ENCODE assay signal across 13 mouse cellular contexts in the genomic region with DNA sequence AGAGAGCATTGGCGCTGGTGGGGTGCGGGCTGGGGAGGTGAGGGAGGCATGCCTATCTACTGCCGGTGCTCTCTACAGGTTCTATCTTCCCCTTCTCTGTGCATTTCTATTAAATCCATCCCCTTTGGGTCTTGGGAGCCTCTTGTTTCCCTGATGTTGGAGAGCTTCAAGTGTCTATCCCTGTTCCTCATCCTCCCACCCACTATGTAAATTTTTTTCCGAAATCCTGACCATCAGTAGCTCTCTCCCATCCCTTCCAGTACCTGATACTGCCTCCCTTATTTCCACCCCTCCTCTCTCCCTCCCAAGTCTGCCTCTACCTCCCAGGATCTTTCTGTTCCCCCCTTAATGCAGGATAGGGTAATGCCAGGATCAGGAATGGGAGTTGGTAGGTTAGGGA. TPM values are rescaled to one million over a fixed set of nuclear protein-coding genes. Genes with fewer than 3 reads are reported as not detected.
DNase-seq lines count a peak whose midpoint lies in the region; ATAC-seq and TF ChIP-seq lines count a peak whose summit lies in the region.
"Not testable (repeated sequence)": the region's sequence is repeated elsewhere in the genome, so short reads cannot be mapped to it uniquely, and the experiment has no call there.
"Had no signal": no experiment of that assay in that cellular context is flagged by ENCODE, and none has a peak within 500 bp of the region (broad histone marks: within the 10 kb centered on the region; RNA-seq: fewer than 3 reads in every experiment).

No protein-coding gene starts in this region.

- not testable (repeated sequence) for H3K36me3 ChIP-seq in embryonic facial prominence, embryonic 15.5 days; heart, embryonic 12.5 days; hindbrain, embryonic 15.5 days; kidney, postnatal 0 days (ENCODE audit: insufficient read depth, low read length); liver, embryonic 14.5 days (replicated peaks; ENCODE audit: control insufficient read depth, insufficient read depth, low read depth); midbrain, embryonic 13.5 days

- TF ChIP-seq CTCF in kidney, postnatal 0 days (IDR thresholded peaks at IDR 0.05; ENCODE audit: low read depth); liver, embryonic 14.5 days (IDR thresholded peaks at IDR 0.05; ENCODE audit: low read depth): not testable (repeated sequence)

- H3K9me3 ChIP-seq in embryonic facial prominence, embryonic 15.5 days (replicated peaks): peaks cover 13% of the 10 kb centered on the region
- peaks cover 26% of the 10 kb centered on the region for H3K9me3 ChIP-seq in heart, embryonic 12.5 days (replicated peaks)
- peaks cover 19% of the 10 kb centered on the region for H3K9me3 ChIP-seq in hindbrain, embryonic 15.5 days
- not testable (repeated sequence) for H3K9me3 ChIP-seq in kidney, postnatal 0 days (replicated peaks; ENCODE audit: low read length); liver, embryonic 14.5 days (ENCODE audit: control insufficient read depth, low read length)
- H3K9me3 ChIP-seq in midbrain, embryonic 13.5 days: peaks cover 20% of the 10 kb centered on the region

- TF ChIP-seq EP300 in liver, embryonic 14.5 days (IDR thresholded peaks at IDR 0.05; ENCODE audit: low read depth): not testable (repeated sequence)

- H3K27ac ChIP-seq in embryonic facial prominence, embryonic 15.5 days (replicated peaks); heart, embryonic 12.5 days (ENCODE audit: poor library complexity, severe bottlenecking); hindbrain, embryonic 15.5 days (replicated peaks); kidney, postnatal 0 days; liver, embryonic 14.5 days; midbrain, embryonic 13.5 days: not testable (repeated sequence)

- not testable (repeated sequence) for H3K27me3 ChIP-seq in embryonic facial prominence, embryonic 15.5 days; heart, embryonic 12.5 days (replicated peaks); hindbrain, embryonic 15.5 days; kidney, postnatal 0 days (ENCODE audit: insufficient read depth, low read length); liver, embryonic 14.5 days (ENCODE audit: control insufficient read depth, insufficient read depth, low read length); midbrain, embryonic 13.5 days

- not testable (repeated sequence) for H3K4me3 ChIP-seq in embryonic facial prominence, embryonic 15.5 days (replicated peaks); heart, embryonic 12.5 days; hindbrain, embryonic 15.5 days; kidney, postnatal 0 days (replicated peaks; ENCODE audit: low read depth, low read length); liver, embryonic 14.5 days (ENCODE audit: insufficient read depth in 1 of 2, low read depth in 2 of 2, low read length in 2 of 2); midbrain, embryonic 13.5 days (replicated peaks)

- 78% methylated on average over 4 of the region's 4 CpGs for WGBS in embryonic facial prominence, embryonic 15.5 days
- WGBS in heart, embryonic 12.5 days: 65% methylated on average over 4 of the region's 4 CpGs
- WGBS in hindbrain, embryonic 15.5 days: 82% methylated on average over 4 of the region's 4 CpGs
- 86% methylated on average over 4 of the region's 4 CpGs for WGBS in kidney, postnatal 0 days
- WGBS in liver, embryonic 14.5 days (ENCODE audit: insufficient replicate concordance): 68% methylated on average over 4 of the region's 4 CpGs
- WGBS in midbrain, embryonic 13.5 days: 80% methylated on average over 4 of the region's 4 CpGs

- peak; percentile 2 for DNase-seq in CD4-positive, CD25-positive, alpha-beta regulatory T cell, adult 2 months (ENCODE audit: low read depth, low spot score)
- peak; percentile 18 for DNase-seq in kidney, postnatal 0 days (ENCODE audit: low spot score)
- not testable (repeated sequence) for DNase-seq in liver, embryonic 14.5 days (ENCODE audit: low read depth in 3 of 3, low spot score in 3 of 3)
- peak; percentile 14 for DNase-seq in retina, embryonic 14.5 days (ENCODE audit: low spot score)

- ATAC-seq in embryonic facial prominence, embryonic 15.5 days (ENCODE audit: insufficient number of reproducible peaks, low FRiP score, low TSS enrichment, low read depth): peak; percentile 97
- peak; percentile 95 for ATAC-seq in heart, embryonic 12.5 days (ENCODE audit: insufficient number of reproducible peaks, low FRiP score)
- ATAC-seq in hindbrain, embryonic 15.5 days (ENCODE audit: low FRiP score, low read depth): peak; percentile 92
- ATAC-seq in kidney, postnatal 0 days (replicated peaks; ENCODE audit: low FRiP score, low read depth): peak; percentile 93
- peak; percentile 43; the same call in 1 of the 2 replicates for ATAC-seq in liver, embryonic 14.5 days (ENCODE audit: insufficient read depth)
- peak; percentile 94 for ATAC-seq in midbrain, embryonic 13.5 days

- H3K4me2 ChIP-seq in embryonic facial prominence, embryonic 15.5 days (replicated peaks); heart, embryonic 12.5 days; hindbrain, embryonic 15.5 days; kidney, postnatal 0 days (ENCODE audit: low read length); liver, embryonic 14.5 days (ENCODE audit: low read depth); midbrain, embryonic 13.5 days (replicated peaks): not testable (repeated sequence)

- H3K9ac ChIP-seq in embryonic facial prominence, embryonic 15.5 days; heart, embryonic 12.5 days; hindbrain, embryonic 15.5 days; kidney, postnatal 0 days (ENCODE audit: low read depth, low read length); liver, embryonic 14.5 days (replicated peaks); midbrain, embryonic 13.5 days (replicated peaks): not testable (repeated sequence)

- not testable (repeated sequence) for H3K4me1 ChIP-seq in embryonic facial prominence, embryonic 15.5 days; heart, embryonic 12.5 days (replicated peaks); hindbrain, embryonic 15.5 days (replicated peaks); kidney, postnatal 0 days (replicated peaks; ENCODE audit: insufficient read depth, low read length); liver, embryonic 14.5 days (replicated peaks; ENCODE audit: control insufficient read depth in 2 of 2, insufficient read depth in 2 of 2, low read length in 1 of 2); midbrain, embryonic 13.5 days (replicated peaks)

RNA-seq across cellular contexts. Expression of a gene that starts 7.2 kb away (rescaled TPM):
- not detected in 2 replicates for polyA plus RNA-seq in embryonic facial prominence, embryonic 15.5 days (2015; fragmentation: Nextera tagmentation; extraction: Ambion mirVana)
- not detected in 2 replicates for polyA plus RNA-seq in heart, embryonic 12.5 days (2016; fragmentation: Nextera tagmentation; extraction: Ambion mirVana)
- not detected in 2 replicates for polyA plus RNA-seq in hindbrain, embryonic 15.5 days (2015; fragmentation: Nextera tagmentation; extraction: Ambion mirVana)
- polyA plus RNA-seq in kidney, postnatal 0 days (2015; fragmentation: Nextera tagmentation; extraction: Ambion mirVana): not detected in 2 replicates
- polyA plus RNA-seq in liver, embryonic 14.5 days (2012; rRNA removed): not detected in 2 replicates
- polyA plus RNA-seq in liver, embryonic 14.5 days (2014; fragmentation: Nextera tagmentation; extraction: Ambion mirVana): not detected in 2 replicates
- polyA plus RNA-seq in midbrain, embryonic 13.5 days (2015; fragmentation: Nextera tagmentation; extraction: Ambion mirVana): not detected in 2 replicates
- polyA plus RNA-seq: adrenal gland, adult 2 months; brain, embryonic 14.5 days; cerebellum, adult 2 months; cortical plate, adult 2 months; neural tube, embryonic 13.5 days had no signal

Comparison
In these comparisons a context has a peak if more than half of its experiments do, and no peak if none do; other contexts are left out.
1. ATAC-seq: peak in every context shown above with its lines; median percentile 97 in embryonic facial prominence, embryonic 15.5 days; 95 in heart, embryonic 12.5 days; 94 in midbrain, embryonic 13.5 days; 93 in kidney, postnatal 0 days; 92 in hindbrain, embryonic 15.5 days; 43 in liver, embryonic 14.5 days.